Mouse (Mus musculus) hindbrain, embryonic 16.5 days (tissue): ENCODE data around the gene Zfp451. TPM values are rescaled to one million over a fixed set of nuclear protein-coding genes. Genes with fewer than 3 reads are reported as not detected.

Experiments used
- ATAC-seq: fragments of 200-750 bp; cut with Nextera tagmentation; 2 replicates; pipeline ENCODE4 v1.8.0; 2017; ENCODE audit warnings: moderate TSS enrichment, moderate library complexity
- H3K27ac ChIP-seq: fragments of 300-500 bp; sonication (generic); 2 replicates; pipeline ENCODE4 v1.5.1; 2014; ENCODE audit warnings: low read depth, mild to moderate bottlenecking, control low read depth, low read length, moderate library complexity
- H3K27me3 ChIP-seq: fragments of 300-500 bp; sonication (generic); replicated peaks from 2 replicates; pipeline ENCODE4 v1.6.1; 2014; ENCODE audit warnings: low read length; ENCODE audit not compliant: control insufficient read depth, insufficient read depth
- H3K36me3 ChIP-seq: fragments of 300-500 bp; sonication (generic); 2 replicates; pipeline ENCODE4 v1.6.1; 2014; ENCODE audit warnings: mild to moderate bottlenecking, low read length, moderate library complexity, mixed read lengths; ENCODE audit not compliant: control insufficient read depth, insufficient read depth
- H3K4me1 ChIP-seq: fragments of 300-500 bp; sonication (generic); 2 replicates; pipeline ENCODE4 v1.6.1; 2014; ENCODE audit warnings: low read depth, low read length; ENCODE audit not compliant: control insufficient read depth, insufficient read depth
- H3K4me2 ChIP-seq: fragments of 300-500 bp; sonication (generic); 2 replicates; pipeline ENCODE4 v1.6.1; 2014; ENCODE audit warnings: mild to moderate bottlenecking, low read length, control low read depth, moderate library complexity
- H3K4me3 ChIP-seq: fragments of 300-500 bp; sonication (generic); 2 replicates; pipeline ENCODE4 v1.5.1; 2014; ENCODE audit warnings: mild to moderate bottlenecking, low read length, control low read depth, moderate library complexity
- H3K9ac ChIP-seq: fragments of 300-500 bp; sonication (generic); 2 replicates; pipeline ENCODE4 v1.6.1; 2014; ENCODE audit warnings: low read depth, mild to moderate bottlenecking, control low read depth, low read length, moderate library complexity
- H3K9me3 ChIP-seq: fragments of 300-500 bp; sonication (generic); 2 replicates; pipeline ENCODE4 v1.6.1; 2014; ENCODE audit warnings: mild to moderate bottlenecking, low read length, moderate library complexity; ENCODE audit not compliant: control insufficient read depth
- WGBS: fragments of 180-500 bp; shearing (Covaris S2); extraction: QIAGEN DNeasy Blood & Tissue Kit; methylation state at CpG from one replicate; pipeline ENCODE4 v1.1.7; 2014; 5-methylcytosine and 5-hydroxymethylcytosine counted together
- polyA plus RNA-seq: library from polyadenylated mRNA; unstranded; fragments of >200 nt; fragmentation: Nextera tagmentation; extraction: Ambion mirVana; gene quantifications from 2 replicates; pipeline ENCODE4 v1.2.1, GENCODE M21; 2015

Gene Zfp451
- polyA plus RNA-seq, 1 experiment from 2014 or later = 30.3 TPM

DNA sequence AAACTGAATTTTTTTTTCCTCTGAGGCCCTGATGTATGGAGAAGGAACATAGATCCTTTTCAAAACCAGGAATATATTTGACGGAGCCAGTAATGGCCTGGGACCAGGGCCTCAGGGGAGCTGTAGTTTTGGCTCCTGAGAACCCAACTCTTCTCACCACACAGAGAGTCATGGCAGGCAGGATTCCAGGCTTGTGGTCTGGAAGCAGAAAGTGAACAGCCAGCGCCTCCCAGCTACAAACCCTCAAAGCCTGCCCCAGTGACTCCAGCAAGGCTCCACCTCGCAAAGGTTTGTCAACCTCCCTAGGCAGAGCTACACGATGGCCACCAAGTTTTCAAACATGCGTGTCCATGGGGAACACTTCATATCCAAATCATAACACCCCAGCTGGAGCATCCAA lies 102.4 kb downstream of the Zfp451 start:
- no peaks in the 10 kb centered on the region for H3K36me3 ChIP-seq
- no peak overlapping the region for H3K4me2 ChIP-seq
- no peak overlapping the region for H3K4me3 ChIP-seq
- H3K27me3 ChIP-seq = no peaks in the 10 kb centered on the region
- H3K9me3 ChIP-seq = no peaks in the 10 kb centered on the region
- no peak for ATAC-seq
- no peak overlapping the region for H3K27ac ChIP-seq
- H3K4me1 ChIP-seq = no peaks in the 10 kb centered on the region
- WGBS = 88% methylated on average over 5 of the region's 5 CpGs
- H3K9ac ChIP-seq = no peak overlapping the region

Other genes starting within 250 kb of the Zfp451 start
- 21.5 and 23.6 TPM in 2 replicates for gene Prim2, start 144.8 kb downstream of the Zfp451 start, polyA plus RNA-seq
- gene Rab23, start 94.7 kb downstream of the Zfp451 start, polyA plus RNA-seq = 29.2 and 30.0 TPM in 2 replicates
- gene Bag2, start 56.8 kb downstream of the Zfp451 start, polyA plus RNA-seq = 26.8 and 28.8 TPM in 2 replicates
- gene Bend6, start 93.2 kb upstream of the Zfp451 start, polyA plus RNA-seq = 74.4 and 92.8 TPM in 2 replicates
- gene Dst, start 93.6 kb upstream of the Zfp451 start, polyA plus RNA-seq = 37.4 and 38.3 TPM in 2 replicates